Mouse (Mus musculus) CH12F3 (cell line): ENCODE results near the gene Safb.

ENCODE experiments used
- in situ Hi-C: fragments of 300-500 bp; cut with MboI; formaldehyde crosslinking; loops from 2 replicates; pipeline ENCODE4 v1.14.3; 2020; ENCODE audit warnings: low sequenced_read_pairs

Gene Safb

GRCm38 (mm10) chr17:56584257-56585130 is at the start of gene Safb, which contains the start of gene Safb2:
Gene Safb (plus strand): TSS chr17:56584825.
Gene Safb2 (minus strand): TSS chr17:56584585.
- in situ Hi-C loops: no loop called here

GRCm38 (mm10) chr17:56536192-56536591 is 48.4 kb upstream of the Safb start:
- in situ Hi-C loops: no loop called here

GRCm38 (mm10) chr17:56536874-56537273 is 47.8 kb upstream of the Safb start:
- in situ Hi-C loops: no loop called here

- in situ Hi-C loops: no loop called here
These were observed 46.7 kb upstream of the Safb start for GRCm38 (mm10) chr17:56537912-56538311.

GRCm38 (mm10) chr17:56540562-56540975 is 44.1 kb upstream of the Safb start:
- in situ Hi-C loops: no loop called here

GRCm38 (mm10) chr17:56542736-56543135 is 41.9 kb upstream of the Safb start:
- in situ Hi-C loops: no loop called here

- in situ Hi-C loops: no loop called here
These were observed 40.9 kb upstream of the Safb start for GRCm38 (mm10) chr17:56543684-56544224.

GRCm38 (mm10) chr17:56544699-56545387 is 39.8 kb upstream of the Safb start:
- in situ Hi-C loops: no loop called here

- in situ Hi-C loops: no loop called here
These were observed 38.7 kb upstream of the Safb start for GRCm38 (mm10) chr17:56545945-56546344.

- in situ Hi-C loops: no loop called here
These were observed 38.0 kb upstream of the Safb start for GRCm38 (mm10) chr17:56546576-56546975.

- in situ Hi-C loops: no loop called here
These were observed 37.3 kb upstream of the Safb start for GRCm38 (mm10) chr17:56547116-56547845.

- in situ Hi-C loops: no loop called here
These were observed 36.6 kb upstream of the Safb start for GRCm38 (mm10) chr17:56547846-56548604.

- in situ Hi-C loops: no loop called here
These were observed 36.0 kb upstream of the Safb start for GRCm38 (mm10) chr17:56548605-56549105.

GRCm38 (mm10) chr17:56550784-56551475 is 33.7 kb upstream of the Safb start:
- in situ Hi-C loops: no loop called here

GRCm38 (mm10) chr17:56551841-56552581 is 32.6 kb upstream of the Safb start:
- in situ Hi-C loops: no loop called here

GRCm38 (mm10) chr17:56552781-56553363 is 31.8 kb upstream of the Safb start:
- in situ Hi-C loops: no loop called here

GRCm38 (mm10) chr17:56554122-56554551 is 30.5 kb upstream of the Safb start, which contains the start of gene Gm20219:
Gene Gm20219 (minus strand): TSS chr17:56554387.
- in situ Hi-C loops: no loop called here

- in situ Hi-C loops: loop anchor here (5.0 kb wide), 1 partner anchor 201 kb away; no protein-coding TSS in a partner anchor
These were observed 26.2 kb upstream of the Safb start for GRCm38 (mm10) chr17:56558448-56558847.
